Mouse (Mus musculus): ENCODE results near the gene Rassf4. TPM values are rescaled to one million over a fixed set of nuclear protein-coding genes. Genes with fewer than 3 reads are reported as not detected.

Gene Rassf4
- polyA plus RNA-seq, 1 experiment from 2014 or later = 12.8 TPM

GRCm38 (mm10) chr6:116697896-116698425 is 24.2 kb upstream of the Rassf4 start:
- Histone ChIP-seq H3K9ac (no peak overlapping the region), H3K4me2 (no peak overlapping the region), H3K27me3 (no peaks in the 10 kb centered on the region), H3K9me3 (replicated peaks) (no peaks in the 10 kb centered on the region), H3K4me3 (no peak overlapping the region), H3K27ac (no peak overlapping the region), H3K36me3 (ENCODE audit: poor library complexity, severe bottlenecking) (no peaks in the 10 kb centered on the region), H3K4me1 (no peaks in the 10 kb centered on the region)
- 92% methylated on average over 4 of the region's 4 CpGs for WGBS
- no peak for ATAC-seq

DNA sequence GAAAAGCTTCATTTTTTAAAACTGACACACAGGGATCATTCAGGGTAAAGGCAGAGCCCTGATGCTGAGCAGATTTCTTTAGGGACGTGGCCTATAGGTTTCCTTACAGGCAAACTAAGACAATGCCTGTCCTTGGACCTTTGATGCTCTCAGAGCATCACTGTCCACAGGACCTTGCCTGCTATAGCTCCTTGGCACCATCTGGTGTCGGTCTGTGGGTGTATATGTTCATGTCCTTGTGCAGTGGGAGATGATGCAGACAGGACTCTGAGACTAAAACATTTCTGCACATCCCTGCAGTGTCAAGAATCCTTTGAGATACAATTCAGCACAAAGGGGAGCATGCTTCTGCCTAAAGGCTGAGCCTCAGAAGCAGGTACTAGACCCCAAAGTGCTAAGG is 23.7 kb upstream of the Rassf4 start:
- Histone ChIP-seq H3K4me3 (no peak overlapping the region), H3K27ac (no peak overlapping the region), H3K9me3 (replicated peaks) (no peaks in the 10 kb centered on the region), H3K36me3 (ENCODE audit: poor library complexity, severe bottlenecking) (no peaks in the 10 kb centered on the region), H3K9ac (no peak overlapping the region), H3K4me2 (no peak overlapping the region), H3K27me3 (no peaks in the 10 kb centered on the region), H3K4me1 (no peaks in the 10 kb centered on the region)
- 68% methylated on average over 2 of the region's 2 CpGs for WGBS
- ATAC-seq = no peak

DNA sequence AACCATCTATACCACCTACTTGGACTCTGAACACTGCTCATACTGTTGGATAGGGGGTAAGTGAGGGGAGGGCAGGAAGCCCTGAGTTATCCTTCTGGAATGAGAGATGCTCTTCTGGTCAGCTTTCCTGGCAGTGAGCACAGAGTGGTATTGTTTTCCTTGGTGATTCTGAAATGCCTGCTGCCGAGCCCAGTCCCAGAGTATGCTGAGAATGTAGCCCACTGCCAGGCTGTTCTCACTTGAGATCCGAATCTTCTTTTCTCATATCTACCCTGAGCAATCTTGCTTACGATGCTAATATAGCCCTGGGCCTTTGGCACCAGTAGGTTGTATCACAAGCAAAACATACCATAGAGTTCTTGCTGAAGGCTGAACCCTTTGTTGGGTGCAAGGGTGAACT is 20.6 kb upstream of the Rassf4 start:
- no peaks in the 10 kb centered on the region for H3K36me3 ChIP-seq (ENCODE audit: poor library complexity, severe bottlenecking)
- 84% methylated on average over 3 of the region's 3 CpGs for WGBS
- no peaks in the 10 kb centered on the region for H3K9me3 ChIP-seq (replicated peaks)
- H3K9ac ChIP-seq = no peak overlapping the region
- no peaks in the 10 kb centered on the region for H3K27me3 ChIP-seq
- no peaks in the 10 kb centered on the region for H3K4me1 ChIP-seq
- ATAC-seq = no peak
- H3K4me2 ChIP-seq = no peak overlapping the region
- H3K27ac ChIP-seq = no peak overlapping the region
- no peak overlapping the region for H3K4me3 ChIP-seq

- WGBS = 82% methylated on average over 4 of the region's 4 CpGs
- Histone ChIP-seq H3K9ac (no peak overlapping the region), H3K4me1 (no peaks in the 10 kb centered on the region), H3K27ac (no peak overlapping the region), H3K27me3 (no peaks in the 10 kb centered on the region), H3K4me3 (no peak overlapping the region), H3K9me3 (replicated peaks) (no peaks in the 10 kb centered on the region), H3K4me2 (no peak overlapping the region), H3K36me3 (ENCODE audit: poor library complexity, severe bottlenecking) (no peaks in the 10 kb centered on the region)
- no peak for ATAC-seq
These were observed 19.9 kb upstream of the Rassf4 start for GRCm38 (mm10) chr6:116693639-116694038.

GRCm38 (mm10) chr6:116682317-116682716 is 8.6 kb upstream of the Rassf4 start:
- WGBS = 62% methylated on average over 6 of the region's 6 CpGs
- Histone ChIP-seq H3K4me3 (no peak overlapping the region), H3K27ac (no peak overlapping the region), H3K4me2 (no peak overlapping the region), H3K9ac (no peak overlapping the region), H3K27me3 (no peaks in the 10 kb centered on the region), H3K36me3 (ENCODE audit: poor library complexity, severe bottlenecking) (no peaks in the 10 kb centered on the region), H3K9me3 (replicated peaks) (no peaks in the 10 kb centered on the region), H3K4me1 (no peaks in the 10 kb centered on the region)
- no peak for ATAC-seq

- H3K4me3 ChIP-seq = no peak overlapping the region
- no peak for ATAC-seq
- no peak overlapping the region for H3K4me2 ChIP-seq
- H3K27ac ChIP-seq = no peak overlapping the region
- H3K9ac ChIP-seq = no peak overlapping the region
- no peaks in the 10 kb centered on the region for H3K36me3 ChIP-seq (ENCODE audit: poor library complexity, severe bottlenecking)
- H3K4me1 ChIP-seq = no peaks in the 10 kb centered on the region
- H3K27me3 ChIP-seq = 0 out of 2 replicates have a peak, but pooled peaks cover 3% of the 10 kb centered on the region
- 81% methylated on average over 5 of the region's 5 CpGs for WGBS
- H3K9me3 ChIP-seq (replicated peaks) = no peaks in the 10 kb centered on the region
These were observed 6.0 kb upstream of the Rassf4 start for GRCm38 (mm10) chr6:116679563-116680288.

DNA sequence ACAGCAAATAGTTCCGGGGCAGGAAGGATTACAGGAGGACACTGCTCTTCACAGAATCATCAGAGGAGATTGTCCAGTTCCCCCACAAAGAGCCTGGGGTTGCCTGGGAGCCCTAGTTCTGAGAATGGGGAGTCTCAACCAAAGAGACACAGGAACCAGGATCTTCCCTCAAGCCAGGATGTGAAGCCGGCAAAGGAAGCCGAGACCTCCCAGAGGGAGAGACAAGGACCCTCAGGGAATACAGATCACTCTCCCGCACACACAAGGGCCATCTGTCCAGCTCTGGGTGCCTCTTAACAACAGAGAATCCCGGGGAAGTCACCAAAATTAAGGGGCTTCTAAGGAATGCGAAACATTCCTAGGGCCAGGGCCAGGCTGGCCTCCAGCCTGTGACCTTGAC is 3.6 kb upstream of the Rassf4 start:
- Histone ChIP-seq H3K27me3 (0 out of 2 replicates have a peak, but pooled peaks cover 3% of the 10 kb centered on the region), H3K36me3 (ENCODE audit: poor library complexity, severe bottlenecking) (no peaks in the 10 kb centered on the region), H3K27ac (no peak overlapping the region), H3K9me3 (replicated peaks) (no peaks in the 10 kb centered on the region), H3K4me2 (no peak overlapping the region), H3K4me3 (no peak overlapping the region), H3K9ac (no peak overlapping the region), H3K4me1 (peaks cover 15% of the 10 kb centered on the region)
- WGBS = 78% methylated on average over 6 of the region's 6 CpGs
- ATAC-seq = no peak

DNA sequence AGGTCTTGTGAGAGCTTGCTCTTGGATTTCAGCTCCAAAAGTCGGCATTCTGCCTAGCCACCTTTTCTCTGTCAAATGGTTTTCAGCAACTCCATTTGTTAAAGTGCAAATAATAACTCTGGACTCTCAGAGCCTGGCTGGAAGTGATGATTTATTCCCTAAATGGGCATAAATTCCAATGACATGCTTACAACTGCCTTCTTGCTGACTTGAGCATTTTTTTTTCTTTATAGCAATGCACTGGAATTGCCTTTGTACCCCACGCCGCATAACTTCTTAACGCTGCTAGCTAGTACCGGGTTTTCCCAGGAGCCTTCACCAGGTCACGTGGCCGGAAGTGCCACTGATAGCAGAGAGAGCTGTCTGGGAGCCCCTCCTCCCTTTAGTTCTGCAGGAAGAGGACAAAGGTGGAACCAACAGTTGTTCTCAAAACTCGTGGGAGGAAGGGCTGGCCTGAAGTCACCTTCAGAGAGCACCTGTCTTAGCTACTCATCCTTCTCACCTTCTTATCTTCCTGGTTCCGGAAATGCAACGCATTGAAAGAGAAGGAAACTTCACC is 2.7 kb upstream of the Rassf4 start:
- Histone ChIP-seq H3K27ac (no peak overlapping the region), H3K27me3 (peaks cover 5% of the 10 kb centered on the region; the same call in 1 of the 2 replicates), H3K4me1 (peaks cover 20% of the 10 kb centered on the region), H3K9me3 (replicated peaks) (no peaks in the 10 kb centered on the region), H3K36me3 (ENCODE audit: poor library complexity, severe bottlenecking) (no peaks in the 10 kb centered on the region), H3K4me3 (no peak overlapping the region), H3K4me2 (no peak overlapping the region), H3K9ac (no peak overlapping the region)
- ATAC-seq = no peak
- 83% methylated on average over 10 of the region's 10 CpGs for WGBS

GRCm38 (mm10) chr6:116674283-116674886 is 633 bp upstream of the Rassf4 start:
- Histone ChIP-seq H3K9ac (peak overlapping the region; percentile 69; the same call in 1 of the 2 replicates), H3K27ac (peak overlapping the region; percentile 33; the same call in 1 of the 2 replicates), H3K4me2 (peak overlapping the region; percentile 83), H3K4me3 (peak overlapping the region; percentile 53), H3K9me3 (replicated peaks) (no peaks in the 10 kb centered on the region), H3K36me3 (ENCODE audit: poor library complexity, severe bottlenecking) (no peaks in the 10 kb centered on the region), H3K4me1 (peaks cover 40% of the 10 kb centered on the region), H3K27me3 (peaks cover 6% of the 10 kb centered on the region; the same call in 1 of the 2 replicates)
- 23% methylated on average over 16 of the region's 16 CpGs for WGBS
- peak; percentile 23; the same call in 1 of the 2 replicates for ATAC-seq

GRCm38 (mm10) chr6:116672349-116672748 is 1.4 kb downstream of the Rassf4 start:
- Histone ChIP-seq H3K27me3 (peaks cover 6% of the 10 kb centered on the region; the same call in 1 of the 2 replicates), H3K36me3 (ENCODE audit: poor library complexity, severe bottlenecking) (no peaks in the 10 kb centered on the region), H3K27ac (no peak overlapping the region), H3K4me3 (0 out of 2 replicates have a peak overlapping the region, but pooled peaks have one; percentile 53), H3K4me1 (peaks cover 54% of the 10 kb centered on the region), H3K9me3 (replicated peaks) (no peaks in the 10 kb centered on the region), H3K9ac (no peak overlapping the region), H3K4me2 (peak overlapping the region; percentile 83)
- no peak for ATAC-seq
- 71% methylated on average over 5 of the region's 5 CpGs for WGBS

DNA sequence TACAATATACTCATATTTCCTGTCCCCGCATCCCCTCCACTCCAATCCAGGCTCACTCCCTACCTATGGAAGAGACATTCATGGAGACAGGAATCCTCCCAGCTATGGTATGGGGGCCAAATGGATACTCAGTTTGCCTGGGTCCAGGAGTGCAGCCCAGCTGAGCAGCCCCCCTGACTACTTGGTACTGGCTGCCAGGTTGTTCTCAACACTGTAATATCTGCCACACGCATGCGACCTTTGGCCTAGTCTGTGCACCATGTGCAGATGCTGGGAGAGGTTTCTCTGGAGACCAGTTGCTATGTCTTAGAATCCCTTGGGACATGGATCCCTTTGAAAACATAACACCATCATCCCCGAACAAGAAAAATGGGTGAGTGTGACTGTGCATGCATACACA is 2.0 kb downstream of the Rassf4 start:
- no peak overlapping the region for H3K4me3 ChIP-seq
- H3K4me2 ChIP-seq = peak overlapping the region; percentile 83; the same call in 1 of the 2 replicates

DNA sequence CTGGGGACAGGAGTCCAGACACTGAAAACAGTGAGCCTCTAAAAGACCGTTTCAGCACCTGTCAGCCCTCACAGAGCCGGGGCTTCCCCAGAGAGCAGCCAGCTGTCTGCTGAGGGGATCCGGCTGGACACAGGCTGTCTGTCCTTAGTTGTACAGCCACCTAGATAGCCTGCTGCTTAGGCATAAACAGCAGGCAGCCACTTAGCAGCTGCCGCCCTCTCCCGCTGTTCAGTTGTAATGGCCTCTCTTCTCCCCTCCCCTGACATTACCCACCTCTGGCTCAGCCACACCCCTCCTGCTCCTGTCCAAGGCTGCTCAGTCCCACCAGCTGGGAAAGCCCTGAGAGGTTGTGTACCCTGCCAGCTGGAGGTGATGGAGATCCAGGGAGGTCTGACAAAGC is 2.7 kb downstream of the Rassf4 start:
- peaks cover 6% of the 10 kb centered on the region; the same call in 1 of the 2 replicates for H3K27me3 ChIP-seq
- peak overlapping the region; percentile 51 for H3K9ac ChIP-seq
- no peak overlapping the region for H3K4me3 ChIP-seq
- whole genome bisulfite sequencing = 2% methylated on average over 5 of the region's 5 CpGs
- no peaks in the 10 kb centered on the region for H3K9me3 ChIP-seq (replicated peaks)
- no peaks in the 10 kb centered on the region for H3K36me3 ChIP-seq (ENCODE audit: poor library complexity, severe bottlenecking)
- peaks cover 67% of the 10 kb centered on the region for H3K4me1 ChIP-seq
- peak overlapping the region; percentile 83 for H3K4me2 ChIP-seq
- peak overlapping the region; percentile 82 for H3K27ac ChIP-seq
- peak; percentile 7; the same call in 1 of the 2 replicates for ATAC-seq

More for the DNA sequence above, 2.0 kb downstream of the Rassf4 start:
- no peak overlapping the region; the same call in 1 of the 2 replicates for H3K27ac ChIP-seq
- H3K9me3 ChIP-seq (replicated peaks) = no peaks in the 10 kb centered on the region
- ATAC-seq = no peak
- 80% methylated on average over 4 of the region's 4 CpGs for WGBS
- no peaks in the 10 kb centered on the region for H3K36me3 ChIP-seq (ENCODE audit: poor library complexity, severe bottlenecking)
- peaks cover 6% of the 10 kb centered on the region; the same call in 1 of the 2 replicates for H3K27me3 ChIP-seq
- H3K9ac ChIP-seq = no peak overlapping the region
- peaks cover 60% of the 10 kb centered on the region for H3K4me1 ChIP-seq
